Mouse (Mus musculus): ENCODE data around the gene Nosip. TPM values are rescaled to one million over a fixed set of nuclear protein-coding genes. Genes with fewer than 3 reads are reported as not detected.

Gene Nosip
- polyA plus RNA-seq, 1 experiment from 2014 or later = 67.3 TPM

- H3K9ac ChIP-seq (replicated peaks; ENCODE audit: low read depth, low read length) = no peak overlapping the region
- H3K4me3 ChIP-seq (ENCODE audit: low read depth, low read length) = no peak overlapping the region
- H3K27ac ChIP-seq (ENCODE audit: low read depth, low read length) = no peak overlapping the region
- no peaks in the 10 kb centered on the region for H3K27me3 ChIP-seq (ENCODE audit: control insufficient read depth, insufficient read depth, low read length)
- peaks cover 74% of the 10 kb centered on the region for H3K36me3 ChIP-seq (ENCODE audit: control insufficient read depth, insufficient read depth, low read length)
- H3K4me2 ChIP-seq (ENCODE audit: low read depth, low read length) = no peak overlapping the region
- no peaks in the 10 kb centered on the region; the same call in 1 of the 2 replicates for H3K4me1 ChIP-seq (ENCODE audit: control insufficient read depth, insufficient read depth, low read length)
- ATAC-seq (ENCODE audit: low read depth) = no peak
- 90% methylated on average over 6 of the region's 6 CpGs for WGBS
- H3K9me3 ChIP-seq (ENCODE audit: control insufficient read depth, low read length) = no peaks in the 10 kb centered on the region
Observed at GRCm38 (mm10) chr7:45029995-45030394, 32.2 kb upstream of the Nosip start.

GRCm38 (mm10) chr7:45030857-45031256 lies 31.4 kb upstream of the Nosip start:
- no peak for ATAC-seq (ENCODE audit: low read depth)
- WGBS = 95% methylated on average over 8 of the region's 8 CpGs
- no peak overlapping the region for H3K9ac ChIP-seq (replicated peaks; ENCODE audit: low read depth, low read length)

GRCm38 (mm10) chr7:45033722-45034359 lies 28.4 kb upstream of the Nosip start:
- 95% methylated on average over 19 of the region's 19 CpGs for WGBS
- no peaks in the 10 kb centered on the region for H3K4me1 ChIP-seq (ENCODE audit: control insufficient read depth, insufficient read depth, low read length)
- no peak overlapping the region for H3K27ac ChIP-seq (ENCODE audit: low read depth, low read length)
- peaks cover 73% of the 10 kb centered on the region for H3K36me3 ChIP-seq (ENCODE audit: control insufficient read depth, insufficient read depth, low read length)
- H3K9ac ChIP-seq (replicated peaks; ENCODE audit: low read depth, low read length) = no peak overlapping the region
- no peaks in the 10 kb centered on the region for H3K27me3 ChIP-seq (ENCODE audit: control insufficient read depth, insufficient read depth, low read length)
- H3K4me3 ChIP-seq (ENCODE audit: low read depth, low read length) = no peak overlapping the region
- H3K4me2 ChIP-seq (ENCODE audit: low read depth, low read length) = no peak overlapping the region
- ATAC-seq (ENCODE audit: low read depth) = no peak
- H3K9me3 ChIP-seq (ENCODE audit: control insufficient read depth, low read length) = no peaks in the 10 kb centered on the region

More at GRCm38 (mm10) chr7:45030857-45031256, 31.4 kb upstream of the Nosip start:
- Histone ChIP-seq H3K4me2 (ENCODE audit: low read depth, low read length) (no peak overlapping the region), H3K36me3 (ENCODE audit: control insufficient read depth, insufficient read depth, low read length) (peaks cover 82% of the 10 kb centered on the region), H3K27ac (ENCODE audit: low read depth, low read length) (no peak overlapping the region), H3K4me1 (ENCODE audit: control insufficient read depth, insufficient read depth, low read length) (no peaks in the 10 kb centered on the region; the same call in 1 of the 2 replicates), H3K4me3 (ENCODE audit: low read depth, low read length) (no peak overlapping the region), H3K9me3 (ENCODE audit: control insufficient read depth, low read length) (no peaks in the 10 kb centered on the region), H3K27me3 (ENCODE audit: control insufficient read depth, insufficient read depth, low read length) (no peaks in the 10 kb centered on the region)

GRCm38 (mm10) chr7:45035631-45036030 lies 26.6 kb upstream of the Nosip start:
- 96% methylated on average over 3 of the region's 3 CpGs for WGBS

GRCm38 (mm10) chr7:45036702-45037101 lies 25.5 kb upstream of the Nosip start:
- Histone ChIP-seq H3K27ac (ENCODE audit: low read depth, low read length) (no peak overlapping the region), H3K4me3 (ENCODE audit: low read depth, low read length) (no peak overlapping the region), H3K9ac (replicated peaks; ENCODE audit: low read depth, low read length) (no peak overlapping the region), H3K36me3 (ENCODE audit: control insufficient read depth, insufficient read depth, low read length) (peaks cover 75% of the 10 kb centered on the region), H3K9me3 (ENCODE audit: control insufficient read depth, low read length) (no peaks in the 10 kb centered on the region), H3K4me1 (ENCODE audit: control insufficient read depth, insufficient read depth, low read length) (no peaks in the 10 kb centered on the region), H3K27me3 (ENCODE audit: control insufficient read depth, insufficient read depth, low read length) (no peaks in the 10 kb centered on the region), H3K4me2 (ENCODE audit: low read depth, low read length) (no peak overlapping the region)
- WGBS = 92% methylated on average over 11 of the region's 11 CpGs
- ATAC-seq (ENCODE audit: low read depth) = no peak

More at GRCm38 (mm10) chr7:45035631-45036030, 26.6 kb upstream of the Nosip start:
- Histone ChIP-seq H3K27me3 (ENCODE audit: control insufficient read depth, insufficient read depth, low read length) (no peaks in the 10 kb centered on the region), H3K27ac (ENCODE audit: low read depth, low read length) (no peak overlapping the region), H3K9me3 (ENCODE audit: control insufficient read depth, low read length) (no peaks in the 10 kb centered on the region), H3K36me3 (ENCODE audit: control insufficient read depth, insufficient read depth, low read length) (peaks cover 74% of the 10 kb centered on the region), H3K4me3 (ENCODE audit: low read depth, low read length) (no peak overlapping the region), H3K4me1 (ENCODE audit: control insufficient read depth, insufficient read depth, low read length) (no peaks in the 10 kb centered on the region), H3K9ac (replicated peaks; ENCODE audit: low read depth, low read length) (no peak overlapping the region), H3K4me2 (ENCODE audit: low read depth, low read length) (no peak overlapping the region)
- no peak for ATAC-seq (ENCODE audit: low read depth)

- H3K4me1 ChIP-seq (ENCODE audit: control insufficient read depth, insufficient read depth, low read length) = no peaks in the 10 kb centered on the region
- no peaks in the 10 kb centered on the region for H3K9me3 ChIP-seq (ENCODE audit: control insufficient read depth, low read length)
- no peak overlapping the region for H3K4me2 ChIP-seq (ENCODE audit: low read depth, low read length)
- H3K27me3 ChIP-seq (ENCODE audit: control insufficient read depth, insufficient read depth, low read length) = no peaks in the 10 kb centered on the region
- WGBS = 72% methylated on average over 7 of the region's 7 CpGs
- no peak for ATAC-seq (ENCODE audit: low read depth)
- H3K4me3 ChIP-seq (ENCODE audit: low read depth, low read length) = no peak overlapping the region
- no peak overlapping the region for H3K9ac ChIP-seq (replicated peaks; ENCODE audit: low read depth, low read length)
- no peak overlapping the region for H3K27ac ChIP-seq (ENCODE audit: low read depth, low read length)
- peaks cover 75% of the 10 kb centered on the region for H3K36me3 ChIP-seq (ENCODE audit: control insufficient read depth, insufficient read depth, low read length)
Observed at GRCm38 (mm10) chr7:45037720-45038361, 24.4 kb upstream of the Nosip start.

- H3K27me3 ChIP-seq (ENCODE audit: control insufficient read depth, insufficient read depth, low read length) = no peaks in the 10 kb centered on the region
- no peak overlapping the region for H3K9ac ChIP-seq (replicated peaks; ENCODE audit: low read depth, low read length)
- 98% methylated on average over 9 of the region's 9 CpGs for WGBS
- H3K27ac ChIP-seq (ENCODE audit: low read depth, low read length) = no peak overlapping the region
- H3K4me3 ChIP-seq (ENCODE audit: low read depth, low read length) = no peak overlapping the region
- no peak overlapping the region for H3K4me2 ChIP-seq (ENCODE audit: low read depth, low read length)
- no peak for ATAC-seq (ENCODE audit: low read depth)
- no peaks in the 10 kb centered on the region for H3K9me3 ChIP-seq (ENCODE audit: control insufficient read depth, low read length)
- peaks cover 76% of the 10 kb centered on the region for H3K36me3 ChIP-seq (ENCODE audit: control insufficient read depth, insufficient read depth, low read length)
- no peaks in the 10 kb centered on the region for H3K4me1 ChIP-seq (ENCODE audit: control insufficient read depth, insufficient read depth, low read length)
Observed at GRCm38 (mm10) chr7:45038411-45038810, 23.8 kb upstream of the Nosip start.

- ATAC-seq (ENCODE audit: low read depth) = no peak
- Histone ChIP-seq H3K9me3 (ENCODE audit: control insufficient read depth, low read length) (no peaks in the 10 kb centered on the region), H3K27ac (ENCODE audit: low read depth, low read length) (no peak overlapping the region), H3K4me1 (ENCODE audit: control insufficient read depth, insufficient read depth, low read length) (no peaks in the 10 kb centered on the region), H3K36me3 (ENCODE audit: control insufficient read depth, insufficient read depth, low read length) (peaks cover 69% of the 10 kb centered on the region), H3K9ac (replicated peaks; ENCODE audit: low read depth, low read length) (no peak overlapping the region), H3K27me3 (ENCODE audit: control insufficient read depth, insufficient read depth, low read length) (no peaks in the 10 kb centered on the region), H3K4me2 (ENCODE audit: low read depth, low read length) (no peak overlapping the region), H3K4me3 (ENCODE audit: low read depth, low read length) (no peak overlapping the region)
- 89% methylated on average over 9 of the region's 9 CpGs for WGBS
Observed at GRCm38 (mm10) chr7:45040851-45041250, 21.4 kb upstream of the Nosip start.

GRCm38 (mm10) chr7:45043307-45043706 lies 18.9 kb upstream of the Nosip start:
- Histone ChIP-seq H3K9me3 (ENCODE audit: control insufficient read depth, low read length) (no peaks in the 10 kb centered on the region), H3K36me3 (ENCODE audit: control insufficient read depth, insufficient read depth, low read length) (peaks cover 88% of the 10 kb centered on the region), H3K4me1 (ENCODE audit: control insufficient read depth, insufficient read depth, low read length) (no peaks in the 10 kb centered on the region), H3K9ac (replicated peaks; ENCODE audit: low read depth, low read length) (no peak overlapping the region), H3K27me3 (ENCODE audit: control insufficient read depth, insufficient read depth, low read length) (no peaks in the 10 kb centered on the region), H3K4me3 (ENCODE audit: low read depth, low read length) (no peak overlapping the region), H3K4me2 (ENCODE audit: low read depth, low read length) (no peak overlapping the region), H3K27ac (ENCODE audit: low read depth, low read length) (no peak overlapping the region)
- WGBS = 95% methylated on average over 14 of the region's 14 CpGs
- no peak for ATAC-seq (ENCODE audit: low read depth)

All from neural tube, embryonic 14.5 days (tissue).